Mouse (Mus musculus) thymus, adult 2 months (tissue): Measurements from ENCODE around the gene Rab1a. TPM values are rescaled to one million over a fixed set of nuclear protein-coding genes. Genes with fewer than 3 reads are reported as not detected.

Experiments used
- DNase-seq: peaks from one replicate; pipeline ENCODE4 v3.0.0; 2021
- H3K27ac ChIP-seq: fragments of 200-500 bp; 2 replicates; pipeline ENCODE4 v1.5.1; 2012; ENCODE audit warnings: low read length, control low read depth; ENCODE audit not compliant: control insufficient read depth, insufficient read depth
- H3K27me3 ChIP-seq: fragments of 200-500 bp; 2 replicates; pipeline ENCODE4 v1.6.1; 2012; ENCODE audit warnings: mild to moderate bottlenecking, low read length, moderate library complexity, mixed read lengths; ENCODE audit not compliant: control insufficient read depth, insufficient read depth
- H3K36me3 ChIP-seq: fragments of 200-500 bp; 2 replicates; pipeline ENCODE4 v1.6.1; 2012; ENCODE audit warnings: mild to moderate bottlenecking, low read length, moderate library complexity; ENCODE audit not compliant: control insufficient read depth, insufficient read depth
- H3K4me1 ChIP-seq: fragments of 200-500 bp; replicated peaks from 2 replicates; pipeline ENCODE4 v1.6.1; 2012; ENCODE audit warnings: low read length; ENCODE audit not compliant: control insufficient read depth, insufficient read depth
- H3K4me3 ChIP-seq: fragments of 200-500 bp; 2 replicates; pipeline ENCODE4 v1.5.1; 2012; ENCODE audit warnings: mild to moderate bottlenecking, low read length, control low read depth, moderate library complexity; ENCODE audit not compliant: control insufficient read depth, insufficient read depth
- CTCF ChIP-seq: fragments of 200-500 bp; IDR thresholded peaks from 2 replicates; pipeline ENCODE4 v1.5.1; 2012; ENCODE audit warnings: mild to moderate bottlenecking, control low read depth, low read length, moderate library complexity, borderline replicate concordance; ENCODE audit not compliant: control insufficient read depth, poor library complexity, insufficient read depth; ENCODE audit errors: extremely low read depth
- POLR2A ChIP-seq: fragments of 200-500 bp; IDR thresholded peaks from 2 replicates; pipeline ENCODE4 v1.6.1; 2012; ENCODE audit warnings: mild to moderate bottlenecking, low read length, control low read depth, moderate library complexity; ENCODE audit not compliant: control insufficient read depth, poor library complexity, insufficient read depth; ENCODE audit errors: extremely low read depth
- WGBS: fragments of 180-500 bp; shearing (Covaris S2); methylation state at CpG from one replicate; pipeline ENCODE4 v1.1.7; 2018; 5-methylcytosine and 5-hydroxymethylcytosine counted together
- polyA plus RNA-seq: library from polyadenylated mRNA; depleted of rRNA; stranded (reverse); fragments of >200 nt; gene quantifications from 2 replicates; pipeline ENCODE4 v1.2.3, GENCODE M21; 2012

Rab1a gene
- polyA plus RNA-seq, 1 experiment = 38.8 TPM

GRCm38 (mm10) chr11:20247146-20247855, 46.1 kb downstream of the Rab1a start:
- 84% methylated on average over 8 of the region's 8 CpGs for WGBS
- Histone ChIP-seq H3K36me3 (no peaks in the 10 kb centered on the region), H3K27me3 (no peaks in the 10 kb centered on the region), H3K4me3 (no peak overlapping the region), H3K4me1 (peaks cover 13% of the 10 kb centered on the region), H3K27ac (no peak overlapping the region)
- DNase-seq = no peak
- no peak for TF ChIP-seq POLR2A

GRCm38 (mm10) chr11:20248277-20248676, 47.0 kb downstream of the Rab1a start:
- Histone ChIP-seq H3K27ac (no peak overlapping the region), H3K27me3 (no peaks in the 10 kb centered on the region), H3K36me3 (no peaks in the 10 kb centered on the region), H3K4me1 (peaks cover 10% of the 10 kb centered on the region), H3K4me3 (no peak overlapping the region)
- TF ChIP-seq CTCF = no peak
- no peak for TF ChIP-seq POLR2A
- 2% methylated on average over 4 of the region's 4 CpGs for WGBS
- peak; percentile 60 for DNase-seq

- TF ChIP-seq POLR2A (no peak), CTCF (no peak)
- DNase-seq = no peak
- Histone ChIP-seq H3K4me1 (peaks cover 10% of the 10 kb centered on the region), H3K36me3 (no peaks in the 10 kb centered on the region), H3K27ac (no peak overlapping the region), H3K27me3 (no peaks in the 10 kb centered on the region), H3K4me3 (peak overlapping the region; percentile 60)
- WGBS = under 1% methylated on average over 39 of the region's 39 CpGs
These were observed 47.6 kb downstream of the Rab1a start for GRCm38 (mm10) chr11:20248840-20249239.

GRCm38 (mm10) chr11:20249296-20250110, 48.3 kb downstream of the Rab1a start, which contains the start of gene Cep68:
Gene Cep68, minus strand, starts transcription at chr11:20249429.
- Histone ChIP-seq H3K36me3 (no peaks in the 10 kb centered on the region), H3K27me3 (no peaks in the 10 kb centered on the region), H3K4me3 (peak within 1 kb of the TSS; percentile 60), H3K4me1 (peaks cover 10% of the 10 kb centered on the region), H3K27ac (no peak within 1 kb of the TSS)
- DNase-seq = peak; percentile 96
- under 1% methylated on average over 57 of the region's 59 CpGs for WGBS
- peak; percentile 67 for TF ChIP-seq CTCF
- peak; percentile 88 for TF ChIP-seq POLR2A

GRCm38 (mm10) chr11:20250476-20251178, 49.4 kb downstream of the Rab1a start:
- no peaks in the 10 kb centered on the region for H3K36me3 ChIP-seq
- 85% methylated on average over 6 of the region's 6 CpGs for WGBS
- DNase-seq = no peak

GRCm38 (mm10) chr11:20253088-20253487, 51.9 kb downstream of the Rab1a start:
- Histone ChIP-seq H3K27ac (no peak overlapping the region), H3K4me1 (peaks cover 5% of the 10 kb centered on the region), H3K36me3 (no peaks in the 10 kb centered on the region), H3K4me3 (no peak overlapping the region), H3K27me3 (no peaks in the 10 kb centered on the region)
- 87% methylated on average over 2 of the region's 2 CpGs for WGBS
- no peak for DNase-seq
- TF ChIP-seq POLR2A (no peak), CTCF (no peak)

More at GRCm38 (mm10) chr11:20250476-20251178, 49.4 kb downstream of the Rab1a start:
- no peak for TF ChIP-seq POLR2A
- no peak for TF ChIP-seq CTCF
- no peak overlapping the region for H3K27ac ChIP-seq
- no peaks in the 10 kb centered on the region for H3K27me3 ChIP-seq
- no peak overlapping the region for H3K4me3 ChIP-seq
- H3K4me1 ChIP-seq = peaks cover 10% of the 10 kb centered on the region

- no peak overlapping the region for H3K4me3 ChIP-seq
- TF ChIP-seq CTCF (no peak), POLR2A (no peak)
- H3K27ac ChIP-seq = no peak overlapping the region
- H3K4me1 ChIP-seq = peaks cover 2% of the 10 kb centered on the region
- H3K27me3 ChIP-seq = no peaks in the 10 kb centered on the region
- WGBS = 94% methylated on average over 4 of the region's 4 CpGs
- no peaks in the 10 kb centered on the region for H3K36me3 ChIP-seq
- no peak for DNase-seq
These were observed 53.6 kb downstream of the Rab1a start for GRCm38 (mm10) chr11:20254791-20255190.
